Mouse (Mus musculus) bone marrow, adult 2 months (tissue): ENCODE data around the gene Fam120c.

Source experiments
- CTCF ChIP-seq: fragments of 200-500 bp; IDR thresholded peaks from 2 replicates; pipeline ENCODE4 v1.5.1; 2011; ENCODE audit warnings: low read length, control low read depth; ENCODE audit not compliant: control insufficient read depth, insufficient read depth
- POLR2A ChIP-seq: fragments of 200-500 bp; IDR thresholded peaks from 2 replicates; pipeline ENCODE4 v1.6.1; 2011; ENCODE audit warnings: low read depth, mild to moderate bottlenecking, control low read depth, low read length, borderline replicate concordance; ENCODE audit not compliant: control insufficient read depth

DNA sequence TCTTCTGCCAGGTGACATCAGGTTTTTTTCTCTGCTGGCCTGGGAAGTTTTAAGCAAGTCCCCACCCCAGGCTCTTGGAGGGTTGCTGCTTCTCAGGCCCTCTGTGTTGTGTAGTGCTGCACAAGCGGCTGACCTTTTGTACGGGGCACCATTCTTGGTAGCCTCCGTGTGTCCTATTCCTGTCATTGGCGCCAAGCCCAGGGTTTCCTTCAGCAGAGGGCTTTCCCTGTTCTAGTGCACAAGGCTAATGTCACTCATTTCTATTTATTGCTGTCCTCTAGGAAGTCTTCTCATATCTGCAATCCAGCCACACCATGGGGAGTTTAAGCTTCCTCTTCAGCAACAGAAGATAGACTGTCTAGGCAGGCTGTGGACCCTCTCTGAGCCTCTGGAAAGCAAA lies 6.2 kb upstream of the Fam120c start:
- TF ChIP-seq CTCF = no peak
- TF ChIP-seq POLR2A = no peak
